Mouse (Mus musculus) forebrain, embryonic 14.5 days (tissue): ENCODE data around the gene Zdhhc14. TPM values are rescaled to one million over a fixed set of nuclear protein-coding genes. Genes with fewer than 3 reads are reported as not detected.

Experiments
- ATAC-seq: fragments of 200-750 bp; cut with Nextera tagmentation; 2 replicates; pipeline ENCODE4 v1.8.0; 2017; ENCODE audit warnings: mild to moderate bottlenecking, moderate library complexity
- DNase-seq: peaks from one replicate; pipeline ENCODE4 v3.0.0-alpha.2; 2015; ENCODE audit warnings: low spot score
- H3K27ac ChIP-seq: fragments of 300-500 bp; sonication (generic); 2 replicates; pipeline ENCODE4 v1.5.1; 2014; ENCODE audit warnings: low read depth, mild to moderate bottlenecking, control low read depth, low read length, moderate library complexity
- H3K27me3 ChIP-seq: fragments of 300-500 bp; sonication (generic); replicated peaks from 2 replicates; pipeline ENCODE4 v1.6.1; 2014; ENCODE audit warnings: low read length, control low read depth, mixed read lengths; ENCODE audit not compliant: control insufficient read depth, insufficient read depth
- H3K36me3 ChIP-seq: fragments of 300-500 bp; sonication (generic); 2 replicates; pipeline ENCODE4 v1.6.1; 2014; ENCODE audit warnings: low read length, control low read depth; ENCODE audit not compliant: control insufficient read depth, insufficient read depth
- H3K4me1 ChIP-seq: fragments of 300-500 bp; sonication (generic); 2 replicates; pipeline ENCODE4 v1.6.1; 2014; ENCODE audit warnings: antibody characterized with exemption, low read length, control low read depth; ENCODE audit not compliant: control insufficient read depth, insufficient read depth
- H3K4me2 ChIP-seq: fragments of 300-500 bp; sonication (generic); 2 replicates; pipeline ENCODE4 v1.6.1; 2014; ENCODE audit warnings: mild to moderate bottlenecking, control low read depth, low read length
- H3K4me3 ChIP-seq: fragments of 300-500 bp; sonication (generic); 2 replicates; pipeline ENCODE4 v1.5.1; 2014; ENCODE audit warnings: low read depth, low read length, control low read depth
- H3K9ac ChIP-seq: fragments of 300-500 bp; sonication (generic); 2 replicates; pipeline ENCODE4 v1.6.1; 2014; ENCODE audit warnings: mild to moderate bottlenecking, low read length, control low read depth, moderate library complexity
- H3K9me3 ChIP-seq: fragments of 300-500 bp; sonication (generic); replicated peaks from 2 replicates; pipeline ENCODE4 v1.6.1; 2016; ENCODE audit warnings: low read length, control low read depth, mixed read lengths; ENCODE audit not compliant: control insufficient read depth
- WGBS: fragments of 180-500 bp; shearing (Covaris S2); extraction: QIAGEN DNeasy Blood & Tissue Kit; methylation state at CpG from one replicate; pipeline ENCODE4 v1.1.7; 2014; 5-methylcytosine and 5-hydroxymethylcytosine counted together
- polyA plus RNA-seq: library from polyadenylated mRNA; unstranded; fragments of >200 nt; fragmentation: Nextera tagmentation; extraction: Ambion mirVana; gene quantifications from 2 replicates; pipeline ENCODE4 v1.2.1, GENCODE M21; 2014

The Zdhhc14 gene
- polyA plus RNA-seq, 1 experiment from 2014 or later, result 4.7 TPM

- 82% methylated on average over 7 of the region's 7 CpGs for WGBS
- DNase-seq, result no peak
- H3K4me3 ChIP-seq, result no peak overlapping the region
- H3K27me3 ChIP-seq, result no peaks in the 10 kb centered on the region
- no peaks in the 10 kb centered on the region for H3K4me1 ChIP-seq
- no peaks in the 10 kb centered on the region for H3K36me3 ChIP-seq
- H3K4me2 ChIP-seq, result no peak overlapping the region
- H3K9me3 ChIP-seq, result no peaks in the 10 kb centered on the region
- no peak overlapping the region for H3K27ac ChIP-seq
- no peak for ATAC-seq
- no peak overlapping the region for H3K9ac ChIP-seq
Measured at GRCm38 (mm10) chr17:5693256-5693655, 200.9 kb downstream of the Zdhhc14 start.

- no peak overlapping the region for H3K4me2 ChIP-seq
- H3K9me3 ChIP-seq, result no peaks in the 10 kb centered on the region
- no peaks in the 10 kb centered on the region for H3K36me3 ChIP-seq
- H3K9ac ChIP-seq, result no peak overlapping the region
- no peak for DNase-seq
- no peak overlapping the region for H3K4me3 ChIP-seq
- H3K27me3 ChIP-seq, result no peaks in the 10 kb centered on the region
- no peaks in the 10 kb centered on the region for H3K4me1 ChIP-seq
- 62% methylated on average over 7 of the region's 7 CpGs for WGBS
- ATAC-seq, result no peak
- H3K27ac ChIP-seq, result no peak overlapping the region
Measured at GRCm38 (mm10) chr17:5698447-5699096, 206.2 kb downstream of the Zdhhc14 start.

- ATAC-seq (no peak), DNase-seq (no peak)
- Histone ChIP-seq H3K4me2 (no peak overlapping the region), H3K27me3 (no peaks in the 10 kb centered on the region), H3K9me3 (no peaks in the 10 kb centered on the region), H3K4me1 (peaks cover 7% of the 10 kb centered on the region; the same call in 1 of the 2 replicates), H3K27ac (no peak overlapping the region), H3K36me3 (no peaks in the 10 kb centered on the region), H3K9ac (no peak overlapping the region), H3K4me3 (no peak overlapping the region)
- WGBS, result 80% methylated on average over 7 of the region's 7 CpGs
Measured at GRCm38 (mm10) chr17:5710320-5711104, 218.2 kb downstream of the Zdhhc14 start.

- ATAC-seq, result no peak
- H3K27me3 ChIP-seq, result no peaks in the 10 kb centered on the region
- no peak overlapping the region for H3K4me2 ChIP-seq
Measured at GRCm38 (mm10) chr17:5711861-5712260, 219.5 kb downstream of the Zdhhc14 start.

GRCm38 (mm10) chr17:5713141-5713540, 220.8 kb downstream of the Zdhhc14 start:
- no peaks in the 10 kb centered on the region for H3K36me3 ChIP-seq
- no peak overlapping the region for H3K27ac ChIP-seq
- H3K4me1 ChIP-seq, result peaks cover 7% of the 10 kb centered on the region; the same call in 1 of the 2 replicates
- no peak overlapping the region for H3K9ac ChIP-seq
- no peak overlapping the region for H3K4me3 ChIP-seq
- ATAC-seq, result no peak
- H3K4me2 ChIP-seq, result no peak overlapping the region
- WGBS, result 8% methylated on average over 3 of the region's 3 CpGs
- no peaks in the 10 kb centered on the region for H3K9me3 ChIP-seq
- no peaks in the 10 kb centered on the region for H3K27me3 ChIP-seq
- no peak for DNase-seq

More at GRCm38 (mm10) chr17:5711861-5712260, 219.5 kb downstream of the Zdhhc14 start:
- 69% methylated on average over 5 of the region's 5 CpGs for WGBS
- H3K4me1 ChIP-seq, result peaks cover 7% of the 10 kb centered on the region; the same call in 1 of the 2 replicates
- H3K36me3 ChIP-seq, result no peaks in the 10 kb centered on the region
- no peak for DNase-seq
- H3K9me3 ChIP-seq, result no peaks in the 10 kb centered on the region
- H3K27ac ChIP-seq, result no peak overlapping the region
- no peak overlapping the region for H3K4me3 ChIP-seq
- H3K9ac ChIP-seq, result no peak overlapping the region

GRCm38 (mm10) chr17:5716912-5717311, 224.6 kb downstream of the Zdhhc14 start:
- no peak overlapping the region for H3K4me2 ChIP-seq
- H3K27ac ChIP-seq, result no peak overlapping the region
- ATAC-seq (no peak), DNase-seq (no peak)
- H3K9me3 ChIP-seq, result no peaks in the 10 kb centered on the region
- no peak overlapping the region for H3K4me3 ChIP-seq
- H3K4me1 ChIP-seq, result peaks cover 10% of the 10 kb centered on the region
- H3K27me3 ChIP-seq, result no peaks in the 10 kb centered on the region
- 87% methylated on average over 4 of the region's 4 CpGs for WGBS
- H3K9ac ChIP-seq, result no peak overlapping the region
- H3K36me3 ChIP-seq, result no peaks in the 10 kb centered on the region

- no peaks in the 10 kb centered on the region for H3K36me3 ChIP-seq
- H3K27ac ChIP-seq, result peak overlapping the region; percentile 14; the same call in 1 of the 2 replicates
- H3K4me2 ChIP-seq, result no peak overlapping the region
- peaks cover 3% of the 10 kb centered on the region for H3K4me1 ChIP-seq
- H3K9ac ChIP-seq, result no peak overlapping the region
- peak; percentile 80 for DNase-seq
- ATAC-seq, result peak; percentile 91
- WGBS, result 16% methylated on average over 7 of the region's 7 CpGs
- H3K4me3 ChIP-seq, result no peak overlapping the region
- H3K9me3 ChIP-seq, result no peaks in the 10 kb centered on the region
- no peaks in the 10 kb centered on the region for H3K27me3 ChIP-seq
Measured at GRCm38 (mm10) chr17:5718768-5719387, 226.5 kb downstream of the Zdhhc14 start.

GRCm38 (mm10) chr17:5722802-5723201, 230.4 kb downstream of the Zdhhc14 start:
- 95% methylated on average over 2 of the region's 2 CpGs for WGBS
- H3K4me2 ChIP-seq, result no peak overlapping the region
- H3K9ac ChIP-seq, result no peak overlapping the region
- no peak overlapping the region for H3K4me3 ChIP-seq
- no peaks in the 10 kb centered on the region for H3K36me3 ChIP-seq
- no peaks in the 10 kb centered on the region for H3K9me3 ChIP-seq
- no peaks in the 10 kb centered on the region; the same call in 1 of the 2 replicates for H3K27me3 ChIP-seq
- ATAC-seq (no peak), DNase-seq (no peak)
- no peak overlapping the region for H3K27ac ChIP-seq
- H3K4me1 ChIP-seq, result peaks cover 3% of the 10 kb centered on the region
